Mouse (Mus musculus) limb, embryonic 11.5 days (tissue): Measurements from ENCODE around the gene Gfra1. TPM values are rescaled to one million over a fixed set of nuclear protein-coding genes. Genes with fewer than 3 reads are reported as not detected.

Experiments
- polyA plus RNA-seq: library from polyadenylated mRNA; unstranded; fragments of >200 nt; fragmentation: Nextera tagmentation; extraction: Ambion mirVana; gene quantifications from 2 replicates; pipeline ENCODE4 v1.2.1, GENCODE M21; 2014

Gfra1 gene
- polyA plus RNA-seq, 1 experiment from 2014 or later = 5.6 TPM

Other genes with a start within 250 kb of the Gfra1 start
- gene Ccdc172, start 56.1 kb upstream of the Gfra1 start, polyA plus RNA-seq = not detected in 2 replicates
- not detected in 2 replicates for gene Pnlip, start 196.6 kb upstream of the Gfra1 start, polyA plus RNA-seq